Mouse (Mus musculus) heart, embryonic 10.5 days (tissue): ENCODE measurements around the gene Gucy2c. TPM values are rescaled to one million over a fixed set of nuclear protein-coding genes. Genes with fewer than 3 reads are reported as not detected.
"Not testable (repeated sequence)": the region's sequence is repeated elsewhere in the genome, so short reads cannot be mapped to it uniquely, and the experiment has no call there.

ENCODE experiments used
- DNase-seq: peaks from one replicate; pipeline ENCODE4 v3.0.0-alpha.2; 2017; ENCODE audit warnings: low spot score
- H3K27ac ChIP-seq: fragments of 300-500 bp; sonication (generic); 2 replicates; pipeline ENCODE4 v1.5.1; 2016; ENCODE audit warnings: mild to moderate bottlenecking
- H3K27me3 ChIP-seq: fragments of 300-500 bp; sonication (generic); 2 replicates; pipeline ENCODE4 v1.6.1; 2016; ENCODE audit warnings: mild to moderate bottlenecking; ENCODE audit not compliant: poor library complexity, insufficient read depth, severe bottlenecking
- H3K36me3 ChIP-seq: fragments of 300-500 bp; sonication (generic); 2 replicates; pipeline ENCODE4 v1.6.1; 2016; ENCODE audit warnings: mild to moderate bottlenecking, moderate library complexity
- H3K4me1 ChIP-seq: fragments of 300-500 bp; sonication (generic); 2 replicates; pipeline ENCODE4 v1.6.1; 2016; ENCODE audit warnings: mild to moderate bottlenecking
- H3K4me3 ChIP-seq: fragments of 300-500 bp; sonication (generic); 2 replicates; pipeline ENCODE4 v1.5.1; 2016; ENCODE audit warnings: mild to moderate bottlenecking, moderate library complexity
- H3K9me3 ChIP-seq: fragments of 300-500 bp; sonication (generic); 2 replicates; pipeline ENCODE4 v1.6.1; 2016; ENCODE audit warnings: mild to moderate bottlenecking, moderate library complexity
- WGBS: fragments of 180-500 bp; shearing (Covaris S2); methylation state at CpG from one replicate; pipeline ENCODE4 v1.1.7; 2016; 5-methylcytosine and 5-hydroxymethylcytosine counted together
- polyA plus RNA-seq: library from polyadenylated mRNA; unstranded; fragments of >200 nt; fragmentation: Nextera tagmentation; extraction: Ambion mirVana; gene quantifications from 2 replicates; pipeline ENCODE4 v1.2.1, GENCODE M21; 2016

Gene Gucy2c
- polyA plus RNA-seq, 1 experiment from 2014 or later = 0.10 TPM

GRCm38 (mm10) chr6:136797874-136798693, 16.5 kb upstream of the Gucy2c start:
- H3K4me3 ChIP-seq, DNase-seq, H3K9me3 ChIP-seq, H3K27ac ChIP-seq, H3K36me3 ChIP-seq, H3K27me3 ChIP-seq: not testable (repeated sequence)
- 77% methylated on average over 3 of the region's 3 CpGs for WGBS
- peaks cover 10% of the 10 kb centered on the region; the same call in 1 of the 2 replicates for H3K4me1 ChIP-seq

- 0 out of 2 replicates have a peak, but pooled peaks cover 7% of the 10 kb centered on the region for H3K4me1 ChIP-seq
- no peaks in the 10 kb centered on the region for H3K27me3 ChIP-seq
- no peak overlapping the region for H3K27ac ChIP-seq
- 62% methylated on average over 6 of the region's 6 CpGs for WGBS
- H3K4me3 ChIP-seq = no peak overlapping the region
- H3K9me3 ChIP-seq = no peaks in the 10 kb centered on the region
- no peaks in the 10 kb centered on the region for H3K36me3 ChIP-seq
- DNase-seq = peak; percentile 71
These were observed 14.3 kb upstream of the Gucy2c start for GRCm38 (mm10) chr6:136795850-136796249.

GRCm38 (mm10) chr6:136795110-136795509, 13.5 kb upstream of the Gucy2c start:
- H3K4me1 ChIP-seq = 0 out of 2 replicates have a peak, but pooled peaks cover 7% of the 10 kb centered on the region
- H3K27ac ChIP-seq = no peak overlapping the region
- no peak overlapping the region for H3K4me3 ChIP-seq
- no peaks in the 10 kb centered on the region for H3K36me3 ChIP-seq
- no peaks in the 10 kb centered on the region for H3K9me3 ChIP-seq
- H3K27me3 ChIP-seq = no peaks in the 10 kb centered on the region
- WGBS = 39% methylated on average over 1 of the region's 1 CpGs
- peak; percentile 7 for DNase-seq

GRCm38 (mm10) chr6:136793831-136794525, 12.4 kb upstream of the Gucy2c start:
- Histone ChIP-seq H3K27me3 (no peaks in the 10 kb centered on the region), H3K9me3 (no peaks in the 10 kb centered on the region), H3K36me3 (no peaks in the 10 kb centered on the region), H3K4me1 (0 out of 2 replicates have a peak, but pooled peaks cover 7% of the 10 kb centered on the region), H3K4me3 (peak overlapping the region; percentile 67), H3K27ac (peak overlapping the region; percentile 79)
- no peak for DNase-seq
- WGBS = under 1% methylated on average over 22 of the region's 24 CpGs

GRCm38 (mm10) chr6:136792884-136793758, 11.6 kb upstream of the Gucy2c start:
- WGBS = 19% methylated on average over 16 of the region's 16 CpGs
- Histone ChIP-seq H3K27me3 (no peaks in the 10 kb centered on the region), H3K36me3 (no peaks in the 10 kb centered on the region), H3K27ac (peak overlapping the region; percentile 79; the same call in 1 of the 2 replicates), H3K4me3 (peak overlapping the region; percentile 67), H3K4me1 (0 out of 2 replicates have a peak, but pooled peaks cover 7% of the 10 kb centered on the region), H3K9me3 (no peaks in the 10 kb centered on the region)
- no peak for DNase-seq

- H3K36me3 ChIP-seq = no peaks in the 10 kb centered on the region
- WGBS = 72% methylated on average over 5 of the region's 5 CpGs
- H3K4me3 ChIP-seq = no peak overlapping the region
- H3K4me1 ChIP-seq = 0 out of 2 replicates have a peak, but pooled peaks cover 7% of the 10 kb centered on the region
- DNase-seq = no peak
- H3K9me3 ChIP-seq = no peaks in the 10 kb centered on the region
- no peaks in the 10 kb centered on the region for H3K27me3 ChIP-seq
- H3K27ac ChIP-seq = no peak overlapping the region
These were observed 7.9 kb upstream of the Gucy2c start for GRCm38 (mm10) chr6:136789391-136789971.

- H3K27me3 ChIP-seq = no peaks in the 10 kb centered on the region
- no peak overlapping the region for H3K27ac ChIP-seq
- WGBS = 81% methylated on average over 9 of the region's 9 CpGs
- no peaks in the 10 kb centered on the region for H3K36me3 ChIP-seq
- no peaks in the 10 kb centered on the region for H3K9me3 ChIP-seq
- 0 out of 2 replicates have a peak, but pooled peaks cover 5% of the 10 kb centered on the region for H3K4me1 ChIP-seq
- H3K4me3 ChIP-seq = no peak overlapping the region
- no peak for DNase-seq
These were observed 1.2 kb upstream of the Gucy2c start for GRCm38 (mm10) chr6:136782761-136783160.

- no peak for DNase-seq
- Histone ChIP-seq H3K27ac (no peak overlapping the region), H3K4me3 (no peak overlapping the region), H3K36me3 (no peaks in the 10 kb centered on the region), H3K9me3 (no peaks in the 10 kb centered on the region), H3K4me1 (0 out of 2 replicates have a peak, but pooled peaks cover 5% of the 10 kb centered on the region), H3K27me3 (no peaks in the 10 kb centered on the region)
- WGBS = 83% methylated on average over 12 of the region's 12 CpGs
These were observed 581 bp upstream of the Gucy2c start for GRCm38 (mm10) chr6:136782146-136782545.

- no peaks in the 10 kb centered on the region for H3K4me1 ChIP-seq
- WGBS = 78% methylated on average over 1 of the region's 1 CpGs
- no peaks in the 10 kb centered on the region for H3K27me3 ChIP-seq
- no peak overlapping the region for H3K4me3 ChIP-seq
- H3K36me3 ChIP-seq = no peaks in the 10 kb centered on the region
- H3K27ac ChIP-seq = no peak overlapping the region
- no peak for DNase-seq
- H3K9me3 ChIP-seq = no peaks in the 10 kb centered on the region
These were observed 5.2 kb downstream of the Gucy2c start for GRCm38 (mm10) chr6:136776392-136776791.

GRCm38 (mm10) chr6:136769859-136770258, 11.7 kb downstream of the Gucy2c start:
- Histone ChIP-seq H3K4me1 (no peaks in the 10 kb centered on the region), H3K27me3 (no peaks in the 10 kb centered on the region), H3K9me3 (no peaks in the 10 kb centered on the region), H3K4me3 (no peak overlapping the region), H3K27ac (no peak overlapping the region), H3K36me3 (no peaks in the 10 kb centered on the region)
- WGBS = 83% methylated on average over 7 of the region's 7 CpGs
- no peak for DNase-seq

- Histone ChIP-seq H3K9me3 (no peaks in the 10 kb centered on the region), H3K27me3 (no peaks in the 10 kb centered on the region), H3K4me3 (no peak overlapping the region), H3K36me3 (no peaks in the 10 kb centered on the region), H3K27ac (no peak overlapping the region), H3K4me1 (peaks cover 4% of the 10 kb centered on the region; the same call in 1 of the 2 replicates)
- no peak for DNase-seq
- 79% methylated on average over 8 of the region's 8 CpGs for WGBS
These were observed 12.4 kb downstream of the Gucy2c start for GRCm38 (mm10) chr6:136769143-136769542.

- Histone ChIP-seq H3K27ac (no peak overlapping the region), H3K9me3 (no peaks in the 10 kb centered on the region), H3K4me1 (peaks cover 11% of the 10 kb centered on the region; the same call in 1 of the 2 replicates), H3K4me3 (no peak overlapping the region), H3K36me3 (no peaks in the 10 kb centered on the region), H3K27me3 (no peaks in the 10 kb centered on the region)
- 29% methylated on average over 1 of the region's 1 CpGs for WGBS
- DNase-seq = peak; percentile 77
These were observed 17.7 kb downstream of the Gucy2c start for GRCm38 (mm10) chr6:136763912-136764311.
